Mouse (Mus musculus): ENCODE data around the gene Taf5.

Taf5 gene

GRCm38 (mm10) chr19:47067924-47068611, 522 bp downstream of the Taf5 start:
- peak; percentile 91 for DNase-seq

- no peak for DNase-seq
Observed at GRCm38 (mm10) chr19:47088226-47088625, 20.7 kb downstream of the Taf5 start.

- DNase-seq: no peak
Observed at GRCm38 (mm10) chr19:47089718-47090525, 22.4 kb downstream of the Taf5 start.

- peak; percentile 98 for DNase-seq
Observed at GRCm38 (mm10) chr19:47090550-47091156, 23.1 kb downstream of the Taf5 start, which contains the start of the genes Usmg5 and Pdcd11. Gene Usmg5 (minus strand): TSS chr19:47090647. Gene Pdcd11 (plus strand): TSS chr19:47090768.

- no peak for DNase-seq
Observed at GRCm38 (mm10) chr19:47101080-47101479, 33.5 kb downstream of the Taf5 start.

GRCm38 (mm10) chr19:47104641-47105271, 37.2 kb downstream of the Taf5 start:
- no peak for DNase-seq

GRCm38 (mm10) chr19:47118634-47119033, 51.1 kb downstream of the Taf5 start:
- DNase-seq: no peak

- DNase-seq: peak; percentile 62
Observed at GRCm38 (mm10) chr19:47121054-47121453, 53.5 kb downstream of the Taf5 start.

- DNase-seq: peak; percentile 50
Observed at GRCm38 (mm10) chr19:47122802-47123201, 55.3 kb downstream of the Taf5 start.

- no peak for DNase-seq
Observed at GRCm38 (mm10) chr19:47128164-47128563, 60.6 kb downstream of the Taf5 start.

- DNase-seq: no peak
Observed at GRCm38 (mm10) chr19:47128835-47129234, 61.3 kb downstream of the Taf5 start.

GRCm38 (mm10) chr19:47130551-47131125, 63.1 kb downstream of the Taf5 start:
- DNase-seq: no peak

Measured in embryo, embryonic 11 days (tissue).